Mouse (Mus musculus) hindbrain, embryonic 14.5 days (tissue): ENCODE data around the gene Eno2. TPM values are rescaled to one million over a fixed set of nuclear protein-coding genes. Genes with fewer than 3 reads are reported as not detected.

Experiments used
- ATAC-seq: fragments of 200-750 bp; cut with Nextera tagmentation; 2 replicates; pipeline ENCODE4 v1.8.0; 2017; ENCODE audit warnings: moderate number of reproducible peaks, mild to moderate bottlenecking, moderate TSS enrichment, moderate library complexity; ENCODE audit not compliant: low FRiP score
- DNase-seq: peaks from one replicate; pipeline ENCODE4 v3.0.0-alpha.2; 2015; ENCODE audit warnings: low spot score
- H3K27ac ChIP-seq: fragments of 300-500 bp; sonication (generic); 2 replicates; pipeline ENCODE4 v1.5.1; 2014; ENCODE audit warnings: mild to moderate bottlenecking, moderate library complexity
- H3K27me3 ChIP-seq: fragments of 300-500 bp; sonication (generic); 2 replicates; pipeline ENCODE4 v1.6.1; 2014; ENCODE audit warnings: mild to moderate bottlenecking, low read length, mixed read lengths; ENCODE audit not compliant: control insufficient read depth, insufficient read depth
- H3K36me3 ChIP-seq: fragments of 300-500 bp; sonication (generic); replicated peaks from 2 replicates; pipeline ENCODE4 v1.6.1; 2014; ENCODE audit not compliant: control insufficient read depth, insufficient read depth
- H3K4me1 ChIP-seq: fragments of 300-500 bp; sonication (generic); replicated peaks from 2 replicates; pipeline ENCODE4 v1.6.1; 2014; ENCODE audit warnings: antibody characterized with exemption, low read length, mixed read lengths; ENCODE audit not compliant: control insufficient read depth, insufficient read depth
- H3K4me2 ChIP-seq: fragments of 300-500 bp; sonication (generic); replicated peaks from 2 replicates; pipeline ENCODE4 v1.6.1; 2014; ENCODE audit warnings: mild to moderate bottlenecking, moderate library complexity
- H3K4me3 ChIP-seq: fragments of 300-500 bp; sonication (generic); replicated peaks from 2 replicates; pipeline ENCODE4 v1.5.1; 2014; ENCODE audit warnings: mild to moderate bottlenecking, low read length
- H3K9ac ChIP-seq: fragments of 300-500 bp; sonication (generic); 2 replicates; pipeline ENCODE4 v1.6.1; 2014
- H3K9me3 ChIP-seq: fragments of 300-500 bp; sonication (generic); 2 replicates; pipeline ENCODE4 v1.6.1; 2016; ENCODE audit warnings: low read length; ENCODE audit not compliant: control insufficient read depth
- WGBS: fragments of 180-500 bp; shearing (Covaris S2); extraction: QIAGEN DNeasy Blood & Tissue Kit; methylation state at CpG from one replicate; pipeline ENCODE4 v1.1.7; 2014; 5-methylcytosine and 5-hydroxymethylcytosine counted together
- polyA plus RNA-seq: library from polyadenylated mRNA; unstranded; fragments of >200 nt; fragmentation: Nextera tagmentation; extraction: Ambion mirVana; gene quantifications from 2 replicates; pipeline ENCODE4 v1.2.1, GENCODE M21; 2014

Gene Eno2
- polyA plus RNA-seq, 1 experiment from 2014 or later = 142 TPM

GRCm38 (mm10) chr6:124738511-124739023 is 30.9 kb downstream of the Eno2 start, which contains the start of gene Ptpn6:
Gene Ptpn6, minus strand, starts transcription at chr6:124738714.
- H3K4me1 ChIP-seq = peaks cover 27% of the 10 kb centered on the region

DNA sequence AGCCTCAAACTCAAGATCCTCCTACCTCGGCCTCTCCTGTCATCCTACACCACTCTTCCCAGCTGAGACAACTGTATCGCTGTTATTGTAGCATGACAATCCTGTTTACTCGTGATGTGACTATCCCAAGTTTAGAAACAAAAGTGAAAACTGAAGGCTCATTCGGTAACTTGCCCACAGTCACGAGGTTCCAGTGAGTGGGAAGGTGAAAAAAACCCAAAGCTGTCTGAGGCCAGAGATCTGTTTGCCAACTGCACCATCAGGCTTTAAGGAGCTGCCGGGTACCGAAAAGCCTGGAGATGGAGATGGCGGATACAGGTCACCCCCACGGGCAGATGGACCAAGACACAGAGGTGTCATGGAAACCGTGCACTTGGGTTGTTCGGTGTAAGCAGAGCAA is 32.4 kb downstream of the Eno2 start:
- ATAC-seq (no peak), DNase-seq (no peak)
- no peak overlapping the region for H3K4me3 ChIP-seq
- no peaks in the 10 kb centered on the region for H3K27me3 ChIP-seq
- H3K4me2 ChIP-seq = no peak overlapping the region
- H3K27ac ChIP-seq = no peak overlapping the region
- no peaks in the 10 kb centered on the region for H3K9me3 ChIP-seq
- WGBS = 94% methylated on average over 11 of the region's 11 CpGs
- H3K36me3 ChIP-seq = no peaks in the 10 kb centered on the region
- peaks cover 24% of the 10 kb centered on the region for H3K4me1 ChIP-seq
- H3K9ac ChIP-seq = no peak overlapping the region

More at GRCm38 (mm10) chr6:124738511-124739023, 30.9 kb downstream of the Eno2 start, which contains the start of gene Ptpn6:
- no peak for DNase-seq
- no peak for ATAC-seq
- H3K27me3 ChIP-seq = no peaks in the 10 kb centered on the region
- 33% methylated on average over 15 of the region's 15 CpGs for WGBS
- H3K9ac ChIP-seq = peak within 1 kb of the TSS; percentile 96
- no peaks in the 10 kb centered on the region for H3K9me3 ChIP-seq
- peaks cover 14% of the 10 kb centered on the region for H3K36me3 ChIP-seq
- H3K27ac ChIP-seq = no peak within 1 kb of the TSS
- no peak within 1 kb of the TSS for H3K4me3 ChIP-seq
- peak within 1 kb of the TSS; percentile 83 for H3K4me2 ChIP-seq

GRCm38 (mm10) chr6:124734417-124734816 is 35.1 kb downstream of the Eno2 start:
- 89% methylated on average over 3 of the region's 3 CpGs for WGBS
- ATAC-seq (no peak), DNase-seq (no peak)
- Histone ChIP-seq H3K9ac (no peak overlapping the region), H3K4me1 (peaks cover 9% of the 10 kb centered on the region), H3K36me3 (no peaks in the 10 kb centered on the region), H3K9me3 (no peaks in the 10 kb centered on the region), H3K27ac (no peak overlapping the region), H3K4me2 (no peak overlapping the region), H3K4me3 (no peak overlapping the region), H3K27me3 (no peaks in the 10 kb centered on the region)

DNA sequence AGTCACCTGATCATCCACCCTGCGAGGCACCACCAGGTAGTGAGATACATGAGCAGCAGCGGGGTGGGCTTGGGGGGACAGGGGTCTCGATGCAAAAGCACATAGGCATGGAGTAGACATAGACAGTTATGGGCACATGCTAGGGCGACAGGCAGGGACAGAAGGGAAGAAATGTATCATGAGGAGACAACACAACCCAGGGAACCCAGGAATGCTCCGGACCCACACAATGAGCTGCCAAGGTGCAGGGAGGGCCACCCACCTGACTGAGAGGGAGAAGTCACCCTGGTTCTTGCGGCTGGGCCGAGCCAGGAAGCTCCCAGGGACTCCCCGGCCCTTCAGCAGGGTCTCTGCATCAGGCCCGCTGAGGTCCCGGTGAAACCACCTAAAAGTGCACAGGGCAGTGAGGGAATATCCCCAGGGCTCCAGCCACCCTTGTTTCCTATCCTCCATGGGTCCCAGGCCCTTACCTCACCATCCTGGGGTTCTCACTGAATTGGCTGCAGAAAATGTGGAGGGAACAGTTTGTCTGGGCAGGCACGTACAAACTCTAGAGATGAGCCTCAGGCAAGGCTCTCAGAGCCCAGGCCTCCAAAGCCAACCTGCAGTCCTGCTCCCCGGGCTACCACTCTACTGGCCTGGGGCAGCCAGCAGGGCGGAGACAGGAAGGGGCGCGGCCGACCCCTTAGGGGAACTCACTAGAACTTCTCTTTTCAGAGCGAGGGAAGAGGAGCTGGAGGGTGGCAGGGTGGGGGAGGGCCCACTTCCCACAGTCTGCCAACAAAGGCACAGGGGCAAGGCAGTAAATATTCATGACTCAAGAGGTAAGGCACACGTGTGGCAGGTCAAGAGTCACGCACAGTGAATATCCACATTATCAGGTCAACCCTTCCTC is 36.8 kb downstream of the Eno2 start:
- H3K36me3 ChIP-seq = no peaks in the 10 kb centered on the region
- H3K27me3 ChIP-seq = no peaks in the 10 kb centered on the region
- 56% methylated on average over 19 of the region's 19 CpGs for WGBS
- DNase-seq (no peak), ATAC-seq (no peak)
- no peak overlapping the region for H3K4me2 ChIP-seq
- H3K9ac ChIP-seq = no peak overlapping the region
- no peaks in the 10 kb centered on the region for H3K4me1 ChIP-seq
- no peak overlapping the region for H3K4me3 ChIP-seq
- H3K27ac ChIP-seq = no peak overlapping the region
- H3K9me3 ChIP-seq = no peaks in the 10 kb centered on the region

DNA sequence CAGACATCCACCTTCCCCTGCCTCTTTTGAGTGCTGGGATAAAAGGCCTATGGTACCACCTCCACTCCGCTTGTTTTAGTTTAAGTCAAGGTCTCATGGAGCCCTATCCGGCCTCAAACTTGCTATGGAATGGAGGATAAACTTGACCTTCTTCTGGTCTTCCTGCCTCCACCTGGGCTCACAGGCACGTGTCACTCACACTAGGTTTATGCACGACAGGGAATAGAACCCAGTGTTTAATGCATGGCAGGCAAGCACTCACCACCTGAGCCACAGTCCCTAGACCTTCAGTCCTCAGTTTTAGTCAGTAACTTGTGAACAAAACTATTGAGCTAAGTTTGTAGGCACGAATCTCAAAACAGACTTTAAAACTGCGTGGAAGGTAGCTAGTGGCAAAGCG is 38.4 kb downstream of the Eno2 start:
- Histone ChIP-seq H3K36me3 (no peaks in the 10 kb centered on the region), H3K4me1 (no peaks in the 10 kb centered on the region), H3K27me3 (no peaks in the 10 kb centered on the region), H3K9ac (no peak overlapping the region), H3K9me3 (no peaks in the 10 kb centered on the region), H3K27ac (no peak overlapping the region), H3K4me2 (no peak overlapping the region), H3K4me3 (no peak overlapping the region)
- DNase-seq = no peak
- no peak for ATAC-seq
- WGBS = 87% methylated on average over 7 of the region's 7 CpGs

- H3K4me1 ChIP-seq = no peaks in the 10 kb centered on the region
- H3K36me3 ChIP-seq = no peaks in the 10 kb centered on the region
- no peak overlapping the region for H3K4me3 ChIP-seq
- 79% methylated on average over 8 of the region's 8 CpGs for WGBS
- no peaks in the 10 kb centered on the region for H3K9me3 ChIP-seq
- no peak for ATAC-seq
- DNase-seq = no peak
- no peak overlapping the region for H3K27ac ChIP-seq
- no peaks in the 10 kb centered on the region for H3K27me3 ChIP-seq
- H3K9ac ChIP-seq = no peak overlapping the region
- H3K4me2 ChIP-seq = no peak overlapping the region
Observed at GRCm38 (mm10) chr6:124729850-124730705, 39.4 kb downstream of the Eno2 start.

DNA sequence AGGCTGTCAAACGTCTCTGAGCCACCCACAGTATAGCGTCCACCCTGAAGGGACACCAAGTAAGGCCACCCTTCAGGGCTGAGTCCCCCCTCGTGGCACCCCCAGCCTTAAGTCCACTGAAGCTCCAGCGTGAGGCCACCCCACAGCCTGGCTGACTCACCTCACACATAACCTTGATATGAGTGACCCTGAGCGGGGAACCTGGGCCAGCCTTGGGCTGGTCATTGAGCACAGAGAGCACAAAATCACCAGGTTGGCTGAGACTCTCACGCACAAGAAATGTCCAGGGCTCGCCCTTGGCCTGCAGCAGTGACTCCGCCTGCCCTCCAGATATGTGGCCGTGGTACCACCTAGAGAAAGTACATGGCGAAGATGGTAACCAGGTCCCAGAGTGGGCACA is 40.9 kb downstream of the Eno2 start:
- WGBS = 90% methylated on average over 10 of the region's 10 CpGs
- H3K9me3 ChIP-seq = no peaks in the 10 kb centered on the region
- no peak overlapping the region for H3K4me3 ChIP-seq
- no peak overlapping the region for H3K4me2 ChIP-seq
- DNase-seq (no peak), ATAC-seq (no peak)
- H3K27me3 ChIP-seq = no peaks in the 10 kb centered on the region
- H3K9ac ChIP-seq = no peak overlapping the region
- no peak overlapping the region for H3K27ac ChIP-seq
- no peaks in the 10 kb centered on the region for H3K36me3 ChIP-seq
- no peaks in the 10 kb centered on the region for H3K4me1 ChIP-seq

- no peak overlapping the region for H3K4me3 ChIP-seq
- WGBS = 86% methylated on average over 10 of the region's 10 CpGs
Observed at GRCm38 (mm10) chr6:124724472-124724871, 45.0 kb downstream of the Eno2 start.

GRCm38 (mm10) chr6:124723541-124723940 is 45.9 kb downstream of the Eno2 start:
- WGBS = 83% methylated on average over 8 of the region's 8 CpGs
- Histone ChIP-seq H3K27me3 (no peaks in the 10 kb centered on the region), H3K36me3 (no peaks in the 10 kb centered on the region), H3K9ac (no peak overlapping the region), H3K9me3 (no peaks in the 10 kb centered on the region), H3K4me3 (no peak overlapping the region), H3K4me1 (no peaks in the 10 kb centered on the region), H3K4me2 (no peak overlapping the region), H3K27ac (no peak overlapping the region)
- ATAC-seq = no peak
- no peak for DNase-seq

More at GRCm38 (mm10) chr6:124724472-124724871, 45.0 kb downstream of the Eno2 start:
- Histone ChIP-seq H3K36me3 (no peaks in the 10 kb centered on the region), H3K4me2 (no peak overlapping the region), H3K27me3 (no peaks in the 10 kb centered on the region), H3K4me1 (no peaks in the 10 kb centered on the region), H3K9me3 (no peaks in the 10 kb centered on the region), H3K9ac (no peak overlapping the region), H3K27ac (no peak overlapping the region)
- no peak for ATAC-seq
- no peak for DNase-seq
